Mouse (Mus musculus) G1E (cell line): ENCODE results near the gene Cep250. TPM values are rescaled to one million over a fixed set of nuclear protein-coding genes. Genes with fewer than 3 reads are reported as not detected.

Source experiments
- ATAC-seq: 2 replicates; pipeline ENCODE4 v1.8.0; 2016; ENCODE audit warnings: mild to moderate bottlenecking; ENCODE audit not compliant: insufficient number of reproducible peaks, poor library complexity, low FRiP score, severe bottlenecking; ENCODE audit errors: extremely low read depth
- DNase-seq: peaks from one replicate; pipeline ENCODE4 v3.0.0; 2012; ENCODE audit warnings: low spot score
- H3K27me3 ChIP-seq: 2 replicates; pipeline ENCODE4 v1.6.1; 2012; ENCODE audit warnings: mild to moderate bottlenecking, low read length, inconsistent platforms; ENCODE audit not compliant: insufficient read depth
- H3K36me3 ChIP-seq: replicated peaks from 2 replicates; pipeline ENCODE3; 2012; ENCODE audit warnings: mild to moderate bottlenecking, inconsistent platforms
- H3K4me1 ChIP-seq: 2 replicates; pipeline ENCODE4 v1.6.1; 2012; ENCODE audit warnings: low read depth, low read length, inconsistent platforms, mixed read lengths; ENCODE audit not compliant: insufficient read depth
- H3K4me3 ChIP-seq: 2 replicates; pipeline ENCODE4 v1.5.1; 2012; ENCODE audit warnings: low read depth, mild to moderate bottlenecking, inconsistent platforms, low read length, moderate library complexity, mixed read lengths
- H3K9me3 ChIP-seq: replicated peaks from 2 replicates; pipeline ENCODE4 v1.6.1; 2012; ENCODE audit warnings: inconsistent platforms
- CTCF ChIP-seq: IDR thresholded peaks from 2 replicates; pipeline ENCODE4 v1.5.1; 2012; ENCODE audit warnings: low read depth, low read length, inconsistent platforms, mixed read lengths
- GATA1 ChIP-seq: IDR thresholded peaks from 2 replicates; pipeline ENCODE4 v1.6.1; 2012; ENCODE audit warnings: borderline replicate concordance, low read length, inconsistent platforms, mixed read lengths
- GATA2 ChIP-seq: IDR thresholded peaks from 2 replicates; pipeline ENCODE4 v1.6.1; 2012; ENCODE audit warnings: low read depth, low read length, inconsistent platforms, borderline replicate concordance
- POLR2AphosphoS5 ChIP-seq: IDR thresholded peaks from 2 replicates; pipeline ENCODE4 v1.6.1; 2012; ENCODE audit warnings: low read depth, low read length, inconsistent platforms; ENCODE audit not compliant: insufficient replicate concordance
- TAL1 ChIP-seq: conservative IDR thresholded peaks from 2 replicates; pipeline ENCODE4 v1.6.1; 2012; ENCODE audit warnings: low read depth, low read length, inconsistent platforms, mixed read lengths
- polyA plus RNA-seq: library from polyadenylated mRNA; stranded (reverse); fragments of >175 nt; gene quantifications from 2 replicates; pipeline ENCODE4 v1.2.3, GENCODE M21; 2012
- total RNA-seq, 2 experiments: library from RNA; stranded (forward) in 1 of 2; stranded (reverse) in 1 of 2; fragments of 200-1000 nt in 1 of 2; fragments of >200 nt in 1 of 2; fragmentation: Nextera tagmentation in 1 of 2; gene quantifications; 2 replicates each; pipeline ENCODE4 v1.2.3; 2014 to 2017

Gene Cep250
- total and polyA plus RNA-seq, 3 experiments, result 12.3 to 49.2 (median 19.9) TPM

DNA sequence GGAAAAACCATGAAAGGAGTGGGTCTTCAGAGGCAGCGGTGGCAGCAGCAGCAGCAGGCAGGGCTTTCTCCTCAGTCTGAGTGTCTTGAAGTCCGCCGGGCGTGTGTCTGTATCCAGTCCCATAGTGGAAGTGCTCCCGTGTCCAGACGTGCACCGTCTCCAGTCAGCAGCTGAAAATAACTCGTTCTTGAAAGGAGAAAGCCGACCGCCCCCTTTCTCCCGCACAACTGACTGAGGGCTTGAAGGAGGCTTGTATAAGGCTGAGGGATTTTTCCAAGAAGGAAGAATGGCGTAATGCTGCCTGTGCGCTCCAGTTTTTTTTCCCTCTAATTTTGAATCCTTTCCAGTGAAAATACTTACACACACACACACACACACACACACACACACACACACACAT lies 11.1 kb upstream of the Cep250 start, which contains the start of gene Gdf5:
Gene Gdf5, minus strand, starts transcription at position 244 of the 400 bp plus-strand sequence.
- Histone ChIP-seq H3K4me3 (no peak within 1 kb of the TSS), H3K4me1 (peaks cover 29% of the 10 kb centered on the region), H3K27me3 (peaks cover 25% of the 10 kb centered on the region; the same call in 1 of the 2 replicates), H3K9me3 (no peaks in the 10 kb centered on the region), H3K36me3 (no peaks in the 10 kb centered on the region)
- DNase-seq, result no peak
- no peak for ATAC-seq
- no peak for TF ChIP-seq POLR2AphosphoS5
- TF ChIP-seq GATA1, result no peak
- no peak for TF ChIP-seq GATA2
- TF ChIP-seq CTCF, result no peak
- no peak for TF ChIP-seq TAL1

DNA sequence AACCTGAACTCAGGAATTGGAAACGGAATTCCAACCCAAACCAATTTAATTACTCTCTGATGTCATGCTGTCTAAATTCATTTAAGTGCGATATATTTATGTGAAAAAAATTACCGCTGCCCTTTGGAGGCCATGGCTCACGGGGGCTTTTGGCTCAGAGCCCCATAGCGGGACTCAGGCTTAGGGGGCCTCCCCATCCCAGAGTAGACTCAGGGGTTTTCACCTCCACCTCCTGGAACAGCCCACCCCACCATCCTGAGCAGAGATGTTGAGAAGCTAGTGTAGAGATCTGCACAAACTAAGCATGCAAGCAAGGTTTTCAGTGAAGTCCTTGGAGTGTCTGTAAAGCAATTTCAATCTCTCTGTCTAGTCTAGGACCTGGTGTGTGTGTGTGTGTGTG lies 10.7 kb upstream of the Cep250 start:
- no peak for DNase-seq
- no peak for ATAC-seq
- peaks cover 25% of the 10 kb centered on the region; the same call in 1 of the 2 replicates for H3K27me3 ChIP-seq
- TF ChIP-seq GATA2 (no peak), GATA1 (no peak), POLR2AphosphoS5 (no peak), TAL1 (no peak), CTCF (no peak)
- peaks cover 29% of the 10 kb centered on the region for H3K4me1 ChIP-seq
- H3K9me3 ChIP-seq, result no peaks in the 10 kb centered on the region
- H3K4me3 ChIP-seq, result no peak overlapping the region
- H3K36me3 ChIP-seq, result no peaks in the 10 kb centered on the region

DNA sequence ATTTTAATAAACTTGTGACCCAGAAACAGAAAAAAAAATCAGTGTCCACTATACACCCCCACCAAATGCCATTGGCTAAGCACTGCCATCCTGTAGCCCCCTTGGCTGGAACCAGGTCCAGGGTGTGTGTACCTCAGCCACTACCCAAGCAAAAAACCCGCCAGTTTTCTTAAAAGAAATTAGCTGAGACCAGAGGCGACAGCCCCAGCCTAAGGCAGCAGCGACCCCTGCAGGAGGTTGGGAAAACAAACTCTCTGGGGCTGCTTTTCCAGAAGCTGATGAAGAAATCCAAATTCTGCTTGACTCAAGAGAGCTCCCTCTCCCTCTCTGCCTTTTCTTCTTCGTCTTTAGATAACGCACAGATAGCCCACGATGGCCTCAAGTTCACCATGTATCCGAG lies 10.2 kb upstream of the Cep250 start:
- no peaks in the 10 kb centered on the region for H3K9me3 ChIP-seq
- no peak overlapping the region for H3K4me3 ChIP-seq
- H3K36me3 ChIP-seq, result no peaks in the 10 kb centered on the region
- peaks cover 25% of the 10 kb centered on the region; the same call in 1 of the 2 replicates for H3K27me3 ChIP-seq
- ATAC-seq, result no peak
- DNase-seq, result peak; percentile 64
- TF ChIP-seq GATA2 (no peak), CTCF (peak; percentile 62)
- peaks cover 29% of the 10 kb centered on the region for H3K4me1 ChIP-seq

DNA sequence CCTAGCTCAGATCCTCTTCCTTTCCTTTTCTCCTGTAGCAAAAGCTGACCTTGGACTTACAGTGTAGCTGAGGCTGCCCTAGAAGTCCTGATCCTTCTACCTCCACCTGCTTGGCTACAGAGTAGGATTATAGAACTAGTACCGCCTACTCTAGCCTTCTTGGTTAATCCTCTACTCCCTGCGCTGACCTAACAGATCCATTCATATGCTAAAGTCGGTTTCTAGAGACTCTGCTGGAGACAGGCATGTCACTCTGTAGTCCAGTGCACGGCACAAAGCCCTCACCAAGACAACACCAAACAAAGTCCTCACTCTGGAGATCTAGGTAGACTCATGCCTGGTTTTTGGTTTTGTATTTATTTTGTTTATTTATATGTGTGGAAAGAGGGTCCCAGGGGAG lies 9.8 kb upstream of the Cep250 start:
- H3K9me3 ChIP-seq, result no peaks in the 10 kb centered on the region
- TF ChIP-seq CTCF (no peak; the same call in 1 of the 2 replicates), TAL1 (no peak), GATA1 (no peak), POLR2AphosphoS5 (no peak), GATA2 (no peak)
- no peak for ATAC-seq

DNA sequence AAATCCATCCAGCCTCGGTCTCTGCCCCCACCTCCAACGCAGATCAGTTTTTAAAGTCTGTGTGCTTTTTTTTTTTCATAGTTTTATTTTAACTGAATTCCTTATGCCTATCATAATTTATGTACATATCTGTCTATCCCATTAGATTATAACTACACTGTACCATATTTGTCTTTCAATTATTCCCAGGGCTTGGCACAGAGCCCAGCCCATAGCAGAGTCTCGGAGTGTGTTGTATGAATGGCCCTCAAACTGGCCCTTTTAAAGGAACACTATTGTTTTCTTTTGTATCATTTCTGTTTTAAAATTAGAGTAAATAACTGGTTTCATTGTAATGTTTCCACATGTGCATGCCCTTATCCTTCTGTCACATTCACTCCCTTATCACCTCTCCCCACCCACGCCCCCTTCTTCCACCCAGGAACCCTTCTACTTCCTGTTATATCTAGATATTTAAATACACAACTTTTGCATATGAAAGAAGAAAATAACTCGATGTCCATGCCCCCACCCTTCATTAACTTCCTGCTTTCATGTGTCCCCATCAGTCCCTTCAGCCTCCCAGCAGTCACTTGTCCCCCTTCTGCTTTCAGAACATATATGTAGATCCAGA lies 8.8 kb upstream of the Cep250 start:
- Histone ChIP-seq H3K4me1 (peaks cover 31% of the 10 kb centered on the region), H3K36me3 (no peaks in the 10 kb centered on the region), H3K9me3 (no peaks in the 10 kb centered on the region), H3K27me3 (peaks cover 18% of the 10 kb centered on the region; the same call in 1 of the 2 replicates), H3K4me3 (no peak overlapping the region)
- peak; percentile 49 for ATAC-seq
- no peak for TF ChIP-seq POLR2AphosphoS5
- no peak for TF ChIP-seq GATA1
- TF ChIP-seq CTCF, result no peak
- TF ChIP-seq GATA2, result no peak
- TF ChIP-seq TAL1, result 0 out of 2 replicates have a peak, but pooled peaks have one; percentile 14
- peak; percentile 45 for DNase-seq

More for the DNA sequence above, 9.8 kb upstream of the Cep250 start:
- DNase-seq, result no peak
- Histone ChIP-seq H3K36me3 (no peaks in the 10 kb centered on the region), H3K27me3 (peaks cover 23% of the 10 kb centered on the region; the same call in 1 of the 2 replicates), H3K4me1 (peaks cover 29% of the 10 kb centered on the region), H3K4me3 (no peak overlapping the region)

DNA sequence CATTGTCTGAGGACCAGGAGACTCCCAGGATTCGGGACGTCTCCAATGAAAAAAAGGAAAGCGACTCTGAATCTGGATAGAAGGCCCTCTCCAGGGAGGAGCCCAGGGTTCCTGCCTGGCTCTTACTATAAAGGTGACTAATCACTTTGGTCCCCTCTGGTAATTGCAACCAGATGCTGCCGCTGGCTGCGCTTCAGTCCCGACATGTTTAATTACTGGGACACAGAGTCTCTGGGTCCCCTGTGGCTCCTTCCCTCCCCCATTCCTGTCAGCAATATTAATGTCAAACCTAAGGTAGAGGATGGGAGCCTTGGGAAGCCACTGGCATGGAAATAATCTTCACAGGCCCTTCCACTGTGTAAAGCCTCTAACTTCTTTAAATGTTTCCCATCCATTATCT lies 6.9 kb upstream of the Cep250 start:
- H3K4me1 ChIP-seq, result peaks cover 25% of the 10 kb centered on the region
- ATAC-seq, result no peak
- H3K4me3 ChIP-seq, result no peak overlapping the region
- no peak for DNase-seq
- peaks cover 16% of the 10 kb centered on the region for H3K27me3 ChIP-seq
- H3K36me3 ChIP-seq, result no peaks in the 10 kb centered on the region
- TF ChIP-seq GATA2, result no peak
- TF ChIP-seq POLR2AphosphoS5, result no peak
- TF ChIP-seq TAL1, result no peak
- TF ChIP-seq GATA1, result no peak
- no peak for TF ChIP-seq CTCF
- no peaks in the 10 kb centered on the region for H3K9me3 ChIP-seq

DNA sequence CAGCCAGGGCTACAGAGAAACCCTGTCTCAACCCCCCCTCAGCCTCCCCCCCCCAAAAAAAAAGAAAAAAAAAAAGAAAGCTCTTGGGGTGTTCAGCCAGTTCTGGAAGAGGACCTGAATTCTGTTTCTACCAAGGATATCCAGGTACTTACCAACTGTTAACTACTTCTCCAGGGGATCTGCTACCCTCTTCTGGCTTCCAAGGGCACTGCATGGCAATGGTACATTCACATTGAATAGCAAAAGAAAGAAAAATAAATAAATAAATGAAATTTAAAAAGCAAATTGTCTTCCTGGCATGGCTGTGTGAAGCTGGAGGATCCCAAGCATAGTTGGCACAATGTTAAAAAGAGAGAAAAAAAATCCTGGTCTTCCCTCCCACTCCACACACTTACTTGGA lies 4.3 kb upstream of the Cep250 start:
- Histone ChIP-seq H3K4me1 (peaks cover 22% of the 10 kb centered on the region), H3K9me3 (no peaks in the 10 kb centered on the region), H3K4me3 (no peak overlapping the region), H3K27me3 (peaks cover 8% of the 10 kb centered on the region; the same call in 1 of the 2 replicates), H3K36me3 (no peaks in the 10 kb centered on the region)
- TF ChIP-seq GATA2 (no peak), TAL1 (no peak), CTCF (no peak), GATA1 (no peak), POLR2AphosphoS5 (no peak)
- DNase-seq (no peak), ATAC-seq (no peak)
